Mouse (Mus musculus) heart, embryonic 11.5 days (tissue): ENCODE results near the gene Nol10. TPM values are rescaled to one million over a fixed set of nuclear protein-coding genes. Genes with fewer than 3 reads are reported as not detected.

Experiments used
- ATAC-seq: fragments of 200-750 bp; cut with Nextera tagmentation; replicated peaks from 2 replicates; pipeline ENCODE4 v1.8.0; 2017; ENCODE audit warnings: moderate library complexity; ENCODE audit not compliant: insufficient number of reproducible peaks, low FRiP score, low TSS enrichment
- H3K27ac ChIP-seq: fragments of 300-500 bp; sonication (generic); 2 replicates; pipeline ENCODE4 v1.5.1; 2014; ENCODE audit warnings: mild to moderate bottlenecking, low read depth, low read length
- H3K27me3 ChIP-seq: fragments of 300-500 bp; sonication (generic); 2 replicates; pipeline ENCODE4 v1.6.1; 2014; ENCODE audit warnings: mild to moderate bottlenecking, low read length, mixed read lengths; ENCODE audit not compliant: control insufficient read depth, insufficient read depth
- H3K36me3 ChIP-seq: fragments of 300-500 bp; sonication (generic); 2 replicates; pipeline ENCODE4 v1.6.1; 2014; ENCODE audit warnings: mild to moderate bottlenecking, low read length, moderate library complexity, mixed read lengths; ENCODE audit not compliant: control insufficient read depth, insufficient read depth
- H3K4me1 ChIP-seq: fragments of 300-500 bp; sonication (generic); 2 replicates; pipeline ENCODE4 v1.6.1; 2014; ENCODE audit warnings: low read length; ENCODE audit not compliant: control insufficient read depth, insufficient read depth
- H3K4me2 ChIP-seq: fragments of 300-500 bp; sonication (generic); 2 replicates; pipeline ENCODE4 v1.6.1; 2014; ENCODE audit warnings: mild to moderate bottlenecking, moderate library complexity
- H3K4me3 ChIP-seq: fragments of 300-500 bp; sonication (generic); 2 replicates; pipeline ENCODE4 v1.5.1; 2014; ENCODE audit warnings: low read depth, low read length
- H3K9ac ChIP-seq: fragments of 300-500 bp; sonication (generic); 2 replicates; pipeline ENCODE4 v1.6.1; 2014; ENCODE audit warnings: mild to moderate bottlenecking, low read depth, low read length, moderate library complexity
- H3K9me3 ChIP-seq: fragments of 300-500 bp; sonication (generic); replicated peaks from 2 replicates; pipeline ENCODE4 v1.6.1; 2016; ENCODE audit warnings: low read length; ENCODE audit not compliant: control insufficient read depth
- WGBS: fragments of 180-500 bp; shearing (Covaris S2); extraction: QIAGEN DNeasy Blood & Tissue Kit; methylation state at CpG from one replicate; pipeline ENCODE4 v1.1.7; 2014; ENCODE audit not compliant: insufficient replicate concordance; 5-methylcytosine and 5-hydroxymethylcytosine counted together
- polyA plus RNA-seq: library from polyadenylated mRNA; unstranded; fragments of >200 nt; fragmentation: Nextera tagmentation; extraction: Ambion mirVana; gene quantifications from 2 replicates; pipeline ENCODE4 v1.2.1, GENCODE M21; 2014

Gene Nol10
- polyA plus RNA-seq, 1 experiment from 2014 or later = 15.9 TPM

GRCm38 (mm10) chr12:17324549-17325470, 23.4 kb upstream of the Nol10 start:
- Histone ChIP-seq H3K4me3 (peak overlapping the region; percentile 58), H3K4me2 (peak overlapping the region; percentile 95), H3K27ac (no peak overlapping the region), H3K27me3 (peaks cover 41% of the 10 kb centered on the region), H3K4me1 (no peaks in the 10 kb centered on the region), H3K9ac (peak overlapping the region; percentile 63; the same call in 1 of the 2 replicates), H3K36me3 (no peaks in the 10 kb centered on the region), H3K9me3 (no peaks in the 10 kb centered on the region)
- WGBS = 5% methylated on average over 51 of the region's 51 CpGs
- ATAC-seq = peak; percentile 31; the same call in 1 of the 2 replicates

DNA sequence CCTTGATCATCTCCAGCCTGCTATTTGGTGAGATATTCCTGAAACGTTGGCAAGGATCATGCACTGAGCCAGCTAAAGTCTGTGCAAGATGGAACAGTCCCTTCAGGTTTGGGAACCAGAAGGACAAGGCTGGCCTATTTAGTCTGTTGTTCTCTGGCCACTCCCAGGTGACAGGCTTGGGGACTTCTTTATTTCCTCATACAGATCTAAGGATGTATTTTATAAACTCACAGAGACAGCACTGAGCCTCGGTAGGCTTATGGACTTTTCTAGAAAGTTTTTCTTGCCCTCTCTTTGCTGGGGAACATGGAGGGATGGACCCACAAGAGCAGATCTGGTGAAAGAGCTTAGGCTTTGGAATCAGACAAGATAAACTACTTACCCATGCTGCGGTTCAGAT, 19.0 kb upstream of the Nol10 start, which contains the start of gene Atp6v1c2:
Gene Atp6v1c2 (minus strand): TSS at position 101 of the 400 bp plus-strand sequence.
- Histone ChIP-seq H3K4me3 (no peak within 1 kb of the TSS), H3K9me3 (no peaks in the 10 kb centered on the region), H3K9ac (no peak within 1 kb of the TSS), H3K4me1 (no peaks in the 10 kb centered on the region), H3K36me3 (no peaks in the 10 kb centered on the region), H3K27ac (no peak within 1 kb of the TSS), H3K4me2 (no peak within 1 kb of the TSS), H3K27me3 (peaks cover 19% of the 10 kb centered on the region)
- no peak for ATAC-seq
- WGBS = 63% methylated on average over 3 of the region's 3 CpGs

- WGBS = 13% methylated on average over 1 of the region's 1 CpGs
- H3K27ac ChIP-seq = no peak overlapping the region
Measured at GRCm38 (mm10) chr12:17333459-17333858, 14.8 kb upstream of the Nol10 start.

GRCm38 (mm10) chr12:17338338-17338737, 9.9 kb upstream of the Nol10 start:
- 73% methylated on average over 2 of the region's 2 CpGs for WGBS
- Histone ChIP-seq H3K4me2 (no peak overlapping the region), H3K27ac (no peak overlapping the region), H3K4me1 (no peaks in the 10 kb centered on the region), H3K36me3 (no peaks in the 10 kb centered on the region), H3K9ac (no peak overlapping the region), H3K9me3 (no peaks in the 10 kb centered on the region; the same call in 1 of the 2 replicates), H3K27me3 (no peaks in the 10 kb centered on the region), H3K4me3 (no peak overlapping the region)
- ATAC-seq = no peak

More at GRCm38 (mm10) chr12:17333459-17333858, 14.8 kb upstream of the Nol10 start:
- Histone ChIP-seq H3K9me3 (no peaks in the 10 kb centered on the region; the same call in 1 of the 2 replicates), H3K36me3 (no peaks in the 10 kb centered on the region), H3K4me3 (no peak overlapping the region), H3K9ac (no peak overlapping the region), H3K27me3 (no peaks in the 10 kb centered on the region; the same call in 1 of the 2 replicates), H3K4me2 (no peak overlapping the region), H3K4me1 (no peaks in the 10 kb centered on the region)
- ATAC-seq = no peak

DNA sequence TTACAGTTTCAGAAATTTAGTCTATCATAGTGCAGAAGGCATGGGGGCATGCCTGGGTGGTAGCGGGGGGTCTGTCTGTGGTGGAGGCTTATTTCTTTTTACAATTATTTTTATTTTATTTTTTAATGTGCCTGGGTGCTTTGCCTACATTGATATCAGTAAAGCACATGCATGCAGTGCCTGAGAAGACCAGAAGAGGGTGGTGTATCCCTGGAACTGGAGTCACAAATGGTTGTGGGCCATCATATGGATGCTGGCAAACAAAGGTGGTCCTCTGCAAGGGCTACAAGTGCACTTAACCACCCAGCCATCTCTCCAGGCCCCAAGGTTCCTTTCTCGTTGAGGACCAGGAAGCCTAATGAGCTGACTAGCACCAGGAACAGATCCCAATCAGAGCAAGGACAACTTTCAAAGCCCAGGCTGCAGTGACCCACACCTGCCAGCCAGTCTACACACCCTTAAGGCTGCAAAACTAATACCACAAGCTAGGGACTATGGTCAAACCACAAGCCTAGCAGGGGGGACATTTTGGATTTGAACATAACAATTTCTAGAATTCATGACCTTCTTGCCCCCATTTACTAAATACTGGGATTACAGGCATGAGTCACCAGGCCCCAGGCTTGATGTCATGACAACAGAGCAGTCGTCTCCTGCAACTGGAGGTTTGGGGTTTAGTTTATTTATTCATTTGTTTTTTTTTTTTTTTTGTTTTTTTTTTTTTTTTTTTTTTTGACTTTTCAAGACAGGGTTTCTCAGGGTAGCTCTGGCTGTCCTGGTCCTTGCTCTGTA, 8.9 kb upstream of the Nol10 start:
- no peaks in the 10 kb centered on the region for H3K4me1 ChIP-seq
- no peaks in the 10 kb centered on the region for H3K27me3 ChIP-seq
- no peaks in the 10 kb centered on the region for H3K36me3 ChIP-seq
- H3K9ac ChIP-seq = no peak overlapping the region
- no peak overlapping the region for H3K4me2 ChIP-seq
- no peak overlapping the region for H3K4me3 ChIP-seq
- H3K27ac ChIP-seq = no peak overlapping the region
- 50% methylated on average over 3 of the region's 3 CpGs for WGBS
- no peak for ATAC-seq
- H3K9me3 ChIP-seq = no peaks in the 10 kb centered on the region; the same call in 1 of the 2 replicates

- Histone ChIP-seq H3K9ac (peak overlapping the region; percentile 84), H3K4me1 (peaks cover 9% of the 10 kb centered on the region; the same call in 1 of the 2 replicates), H3K27me3 (no peaks in the 10 kb centered on the region), H3K4me3 (peak overlapping the region; percentile 92), H3K4me2 (peak overlapping the region; percentile 91), H3K36me3 (no peaks in the 10 kb centered on the region), H3K27ac (no peak overlapping the region), H3K9me3 (no peaks in the 10 kb centered on the region)
- 31% methylated on average over 11 of the region's 11 CpGs for WGBS
- no peak for ATAC-seq
Measured at GRCm38 (mm10) chr12:17347327-17348047, 771 bp upstream of the Nol10 start.

DNA sequence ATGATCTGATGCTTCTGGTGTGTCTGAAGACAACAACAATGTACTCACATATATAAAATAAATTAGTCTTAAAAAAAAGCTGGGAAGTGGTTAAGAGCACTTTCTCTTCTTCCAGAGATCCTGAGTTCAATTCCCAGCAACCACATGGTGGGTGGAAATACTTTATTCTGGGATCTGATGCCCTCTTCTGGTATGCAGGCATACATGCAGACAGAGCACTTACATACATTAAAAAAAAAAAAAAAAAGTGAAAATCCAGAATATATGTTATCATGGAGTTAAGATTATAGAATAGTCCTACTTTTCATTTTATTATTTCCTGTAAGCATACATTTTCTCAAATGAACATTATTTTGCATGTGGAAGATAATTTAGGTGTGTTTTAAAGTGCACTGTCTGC, 1.8 kb downstream of the Nol10 start:
- no peak overlapping the region for H3K9ac ChIP-seq
- no peaks in the 10 kb centered on the region for H3K27me3 ChIP-seq
- no peak overlapping the region for H3K4me2 ChIP-seq
- peaks cover 9% of the 10 kb centered on the region; the same call in 1 of the 2 replicates for H3K4me1 ChIP-seq
- no peaks in the 10 kb centered on the region for H3K9me3 ChIP-seq
- no peak for ATAC-seq
- no peak overlapping the region for H3K4me3 ChIP-seq
- H3K36me3 ChIP-seq = peaks cover 6% of the 10 kb centered on the region
- no peak overlapping the region for H3K27ac ChIP-seq

GRCm38 (mm10) chr12:17356853-17357252, 8.6 kb downstream of the Nol10 start:
- Histone ChIP-seq H3K27ac (no peak overlapping the region), H3K9ac (no peak overlapping the region), H3K27me3 (no peaks in the 10 kb centered on the region), H3K9me3 (no peaks in the 10 kb centered on the region), H3K4me1 (no peaks in the 10 kb centered on the region), H3K4me2 (no peak overlapping the region), H3K4me3 (no peak overlapping the region), H3K36me3 (peaks cover 26% of the 10 kb centered on the region)
- 89% methylated on average over 4 of the region's 4 CpGs for WGBS
- ATAC-seq = no peak
